Mouse (Mus musculus): ENCODE results near the gene Ttc21a. TPM values are rescaled to one million over a fixed set of nuclear protein-coding genes. Genes with fewer than 3 reads are reported as not detected.

Ttc21a gene
- total and polyA plus RNA-seq, 3 experiments = 0.02 to 0.38 TPM; not detected in 1

DNA sequence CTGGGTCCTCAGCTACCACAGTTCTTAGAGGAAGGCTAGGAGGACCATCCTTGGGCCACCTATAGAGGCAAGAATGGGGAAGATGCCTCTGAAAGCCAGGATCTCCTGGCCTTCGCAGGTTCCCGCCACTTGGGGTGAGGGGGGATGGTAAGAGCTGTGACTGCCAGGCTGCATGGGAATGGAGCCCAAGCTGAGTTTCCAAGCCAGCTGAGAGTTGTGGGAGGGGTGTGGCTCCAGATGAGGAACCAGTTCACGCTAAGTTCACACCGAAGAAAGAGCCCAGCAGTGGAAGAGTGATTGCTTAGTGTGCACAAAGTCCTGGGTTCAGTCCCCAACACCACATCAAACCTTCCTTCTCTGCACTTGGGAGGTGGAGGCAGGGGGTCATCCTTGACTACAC is 24.8 kb downstream of the Ttc21a start:
- H3K27me3 ChIP-seq (ENCODE audit: insufficient read depth, low read length) = peaks cover 36% of the 10 kb centered on the region
- no peaks in the 10 kb centered on the region for H3K9me3 ChIP-seq (replicated peaks)
- ATAC-seq (ENCODE audit: extremely low read depth, insufficient number of reproducible peaks, low FRiP score, poor library complexity, severe bottlenecking) (no peak), DNase-seq (ENCODE audit: low spot score) (no peak)
- TF ChIP-seq CTCF (IDR thresholded peaks at IDR 0.05; ENCODE audit: low read depth, low read length) (no peak), POLR2AphosphoS5 (IDR thresholded peaks at IDR 0.05; ENCODE audit: insufficient replicate concordance, low read depth, low read length) (no peak), GATA2 (IDR thresholded peaks at IDR 0.05; ENCODE audit: borderline replicate concordance, low read depth, low read length) (no peak), TAL1 (conservative IDR thresholded peaks at IDR 0.05; ENCODE audit: low read depth, low read length) (no peak), GATA1 (IDR thresholded peaks at IDR 0.05; ENCODE audit: borderline replicate concordance, low read length) (no peak)
- peaks cover 24% of the 10 kb centered on the region for H3K4me1 ChIP-seq (ENCODE audit: insufficient read depth, low read depth, low read length)
- H3K36me3 ChIP-seq (replicated peaks) = no peaks in the 10 kb centered on the region
- no peak overlapping the region for H3K4me3 ChIP-seq (ENCODE audit: low read depth, low read length)

GRCm38 (mm10) chr9:119962987-119963667 is 25.7 kb downstream of the Ttc21a start:
- ATAC-seq (ENCODE audit: extremely low read depth, insufficient number of reproducible peaks, low FRiP score, poor library complexity, severe bottlenecking) (peak; percentile 82), DNase-seq (ENCODE audit: low spot score) (peak; percentile 86)
- H3K27me3 ChIP-seq (ENCODE audit: insufficient read depth, low read length) = peaks cover 36% of the 10 kb centered on the region
- H3K4me1 ChIP-seq (ENCODE audit: insufficient read depth, low read depth, low read length) = peaks cover 24% of the 10 kb centered on the region
- H3K9me3 ChIP-seq (replicated peaks) = no peaks in the 10 kb centered on the region
- peak; percentile 32; the same call in 1 of the 2 replicates for TF ChIP-seq CTCF (IDR thresholded peaks at IDR 0.05; ENCODE audit: low read depth, low read length)
- TF ChIP-seq POLR2AphosphoS5 (IDR thresholded peaks at IDR 0.05; ENCODE audit: insufficient replicate concordance, low read depth, low read length) = no peak
- no peak for TF ChIP-seq TAL1 (conservative IDR thresholded peaks at IDR 0.05; ENCODE audit: low read depth, low read length)
- TF ChIP-seq GATA1 (IDR thresholded peaks at IDR 0.05; ENCODE audit: borderline replicate concordance, low read length) = no peak
- no peaks in the 10 kb centered on the region for H3K36me3 ChIP-seq (replicated peaks)
- no peak overlapping the region for H3K4me3 ChIP-seq (ENCODE audit: low read depth, low read length)

DNA sequence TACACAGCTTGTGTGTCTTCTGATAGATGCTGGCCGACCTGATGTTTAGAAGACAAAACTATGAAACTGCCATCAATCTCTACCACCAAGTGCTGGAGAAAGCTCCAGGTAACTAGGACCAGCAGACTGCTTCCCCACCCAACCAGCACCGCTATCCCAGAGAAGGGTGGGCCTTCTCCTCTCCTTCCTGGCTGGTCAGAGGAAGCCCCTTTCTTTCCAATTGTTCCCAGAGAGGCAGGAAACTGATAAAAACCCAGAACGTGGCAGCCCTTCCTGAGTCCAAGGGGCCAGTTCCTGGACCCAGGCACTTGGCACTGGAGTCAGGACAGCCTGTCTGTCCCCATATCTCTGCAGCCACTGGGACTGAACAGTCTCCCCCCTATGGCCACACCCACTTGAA is 26.8 kb downstream of the Ttc21a start:
- peaks cover under 1% of the 10 kb centered on the region for H3K36me3 ChIP-seq (replicated peaks)
- no peaks in the 10 kb centered on the region for H3K9me3 ChIP-seq (replicated peaks)
- TF ChIP-seq CTCF (IDR thresholded peaks at IDR 0.05; ENCODE audit: low read depth, low read length) = no peak
- no peak for TF ChIP-seq GATA1 (IDR thresholded peaks at IDR 0.05; ENCODE audit: borderline replicate concordance, low read length)
- no peak for TF ChIP-seq TAL1 (conservative IDR thresholded peaks at IDR 0.05; ENCODE audit: low read depth, low read length)
- no peak for TF ChIP-seq GATA2 (IDR thresholded peaks at IDR 0.05; ENCODE audit: borderline replicate concordance, low read depth, low read length)
- no peak for TF ChIP-seq POLR2AphosphoS5 (IDR thresholded peaks at IDR 0.05; ENCODE audit: insufficient replicate concordance, low read depth, low read length)
- peaks cover 30% of the 10 kb centered on the region for H3K27me3 ChIP-seq (ENCODE audit: insufficient read depth, low read length)
- ATAC-seq (ENCODE audit: extremely low read depth, insufficient number of reproducible peaks, low FRiP score, poor library complexity, severe bottlenecking) = no peak
- peaks cover 24% of the 10 kb centered on the region for H3K4me1 ChIP-seq (ENCODE audit: insufficient read depth, low read depth, low read length)
- H3K4me3 ChIP-seq (ENCODE audit: low read depth, low read length) = no peak overlapping the region
- DNase-seq (ENCODE audit: low spot score) = no peak

DNA sequence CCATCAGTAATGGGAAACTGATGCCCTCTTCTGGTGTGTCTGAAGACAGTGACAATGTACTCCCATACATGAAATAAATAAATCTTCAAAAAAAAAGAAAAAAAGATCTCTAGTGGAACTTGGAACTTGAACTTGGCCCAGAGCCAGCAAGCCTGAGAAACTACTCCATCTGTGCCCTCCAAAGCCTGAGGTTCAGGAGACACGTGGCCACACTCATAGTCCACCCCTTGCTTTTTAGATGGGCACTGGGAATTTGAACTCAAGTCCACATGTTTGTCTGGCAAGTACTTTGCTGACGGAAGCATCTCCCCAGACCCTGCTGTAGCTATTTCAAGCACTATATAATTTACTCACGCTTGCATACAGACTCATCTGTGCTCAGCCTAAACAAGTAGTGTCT is 27.8 kb downstream of the Ttc21a start:
- Histone ChIP-seq H3K9me3 (replicated peaks) (no peaks in the 10 kb centered on the region), H3K4me1 (ENCODE audit: insufficient read depth, low read depth, low read length) (peaks cover 24% of the 10 kb centered on the region), H3K36me3 (replicated peaks) (peaks cover 10% of the 10 kb centered on the region), H3K4me3 (ENCODE audit: low read depth, low read length) (no peak overlapping the region), H3K27me3 (ENCODE audit: insufficient read depth, low read length) (peaks cover 30% of the 10 kb centered on the region)
- no peak for ATAC-seq (ENCODE audit: extremely low read depth, insufficient number of reproducible peaks, low FRiP score, poor library complexity, severe bottlenecking)
- TF ChIP-seq GATA2 (IDR thresholded peaks at IDR 0.05; ENCODE audit: borderline replicate concordance, low read depth, low read length) = no peak
- TF ChIP-seq CTCF (IDR thresholded peaks at IDR 0.05; ENCODE audit: low read depth, low read length) = no peak
- TF ChIP-seq TAL1 (conservative IDR thresholded peaks at IDR 0.05; ENCODE audit: low read depth, low read length) = no peak
- no peak for TF ChIP-seq POLR2AphosphoS5 (IDR thresholded peaks at IDR 0.05; ENCODE audit: insufficient replicate concordance, low read depth, low read length)
- TF ChIP-seq GATA1 (IDR thresholded peaks at IDR 0.05; ENCODE audit: borderline replicate concordance, low read length) = no peak
- DNase-seq (ENCODE audit: low spot score) = no peak

DNA sequence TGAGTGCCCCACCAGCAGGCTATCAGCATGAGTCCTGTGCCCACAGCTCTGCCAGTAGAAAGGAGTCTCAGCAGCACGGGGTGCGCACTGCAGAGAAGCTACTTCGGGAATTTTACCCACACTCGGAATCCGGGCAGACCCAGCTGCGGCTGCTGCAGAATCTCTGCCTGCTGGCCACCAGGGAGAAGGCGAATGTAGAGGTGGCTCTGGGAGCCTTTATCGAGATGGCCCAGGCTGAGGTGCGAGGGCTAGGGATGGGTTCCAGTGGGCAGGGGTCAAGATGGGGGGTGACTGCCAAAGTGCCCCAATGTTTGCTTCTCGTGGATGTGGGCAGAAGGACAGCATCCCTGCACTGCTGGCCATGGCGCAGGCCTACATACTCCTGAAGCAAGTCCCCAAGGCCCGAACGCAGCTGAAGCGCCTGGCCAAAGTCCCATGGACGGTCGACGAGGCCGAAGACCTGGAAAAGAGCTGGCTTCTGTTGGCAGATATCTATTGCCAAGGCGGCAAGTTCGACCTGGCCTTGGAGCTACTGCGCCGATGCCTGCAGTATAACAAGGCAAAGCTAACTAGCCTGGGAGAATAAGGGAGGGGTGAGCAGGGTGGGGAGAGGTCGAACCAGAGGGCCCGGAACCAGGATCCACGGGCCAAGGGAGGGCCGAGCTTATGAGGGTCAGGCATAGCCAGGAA is 29.0 kb downstream of the Ttc21a start:
- peaks cover 24% of the 10 kb centered on the region for H3K4me1 ChIP-seq (ENCODE audit: insufficient read depth, low read depth, low read length)
- TF ChIP-seq POLR2AphosphoS5 (IDR thresholded peaks at IDR 0.05; ENCODE audit: insufficient replicate concordance, low read depth, low read length) = no peak
- TF ChIP-seq TAL1 (conservative IDR thresholded peaks at IDR 0.05; ENCODE audit: low read depth, low read length) = no peak
- TF ChIP-seq CTCF (IDR thresholded peaks at IDR 0.05; ENCODE audit: low read depth, low read length) = no peak
- no peak for TF ChIP-seq GATA2 (IDR thresholded peaks at IDR 0.05; ENCODE audit: borderline replicate concordance, low read depth, low read length)
- no peak for TF ChIP-seq GATA1 (IDR thresholded peaks at IDR 0.05; ENCODE audit: borderline replicate concordance, low read length)
- no peak for ATAC-seq (ENCODE audit: extremely low read depth, insufficient number of reproducible peaks, low FRiP score, poor library complexity, severe bottlenecking)
- H3K4me3 ChIP-seq (ENCODE audit: low read depth, low read length) = no peak overlapping the region
- H3K36me3 ChIP-seq (replicated peaks) = peaks cover 22% of the 10 kb centered on the region
- no peak for DNase-seq (ENCODE audit: low spot score)
- H3K27me3 ChIP-seq (ENCODE audit: insufficient read depth, low read length) = peaks cover 23% of the 10 kb centered on the region
- H3K9me3 ChIP-seq (replicated peaks) = no peaks in the 10 kb centered on the region

DNA sequence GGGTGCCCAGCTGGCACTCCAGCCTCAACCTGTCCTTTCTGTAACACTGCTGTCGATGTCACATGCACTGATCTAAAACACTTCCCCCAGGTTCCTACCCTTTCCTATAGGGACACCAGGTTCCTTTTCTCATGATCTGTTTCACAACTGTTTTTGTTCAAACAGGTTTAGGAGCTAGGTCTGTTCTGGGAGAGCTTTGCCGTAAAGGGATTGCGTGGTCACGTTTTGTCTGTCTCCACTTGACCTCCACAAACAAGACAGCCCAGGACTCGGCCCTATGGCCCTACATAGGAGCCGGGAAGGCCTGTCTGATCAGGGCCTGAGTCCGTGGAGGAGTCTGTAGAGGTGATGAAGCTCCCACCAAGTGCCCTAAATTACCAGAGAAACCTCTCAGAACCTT is 32.4 kb downstream of the Ttc21a start:
- H3K4me1 ChIP-seq (ENCODE audit: insufficient read depth, low read depth, low read length) = peaks cover 9% of the 10 kb centered on the region; the same call in 1 of the 2 replicates
- no peak for TF ChIP-seq POLR2AphosphoS5 (IDR thresholded peaks at IDR 0.05; ENCODE audit: insufficient replicate concordance, low read depth, low read length)
- no peak for TF ChIP-seq CTCF (IDR thresholded peaks at IDR 0.05; ENCODE audit: low read depth, low read length)
- TF ChIP-seq GATA2 (IDR thresholded peaks at IDR 0.05; ENCODE audit: borderline replicate concordance, low read depth, low read length) = no peak
- no peak for TF ChIP-seq GATA1 (IDR thresholded peaks at IDR 0.05; ENCODE audit: borderline replicate concordance, low read length)
- TF ChIP-seq TAL1 (conservative IDR thresholded peaks at IDR 0.05; ENCODE audit: low read depth, low read length) = no peak
- ATAC-seq (ENCODE audit: extremely low read depth, insufficient number of reproducible peaks, low FRiP score, poor library complexity, severe bottlenecking) (no peak), DNase-seq (ENCODE audit: low spot score) (no peak)
- H3K9me3 ChIP-seq (replicated peaks) = peaks cover 4% of the 10 kb centered on the region; the same call in 1 of the 2 replicates
- H3K4me3 ChIP-seq (ENCODE audit: low read depth, low read length) = no peak overlapping the region
- peaks cover 7% of the 10 kb centered on the region; the same call in 1 of the 2 replicates for H3K27me3 ChIP-seq (ENCODE audit: insufficient read depth, low read length)
- peaks cover 56% of the 10 kb centered on the region for H3K36me3 ChIP-seq (replicated peaks)

All from G1E (cell line).